8 mouse cellular contexts compared by ENCODE assay signal in the genomic region with DNA sequence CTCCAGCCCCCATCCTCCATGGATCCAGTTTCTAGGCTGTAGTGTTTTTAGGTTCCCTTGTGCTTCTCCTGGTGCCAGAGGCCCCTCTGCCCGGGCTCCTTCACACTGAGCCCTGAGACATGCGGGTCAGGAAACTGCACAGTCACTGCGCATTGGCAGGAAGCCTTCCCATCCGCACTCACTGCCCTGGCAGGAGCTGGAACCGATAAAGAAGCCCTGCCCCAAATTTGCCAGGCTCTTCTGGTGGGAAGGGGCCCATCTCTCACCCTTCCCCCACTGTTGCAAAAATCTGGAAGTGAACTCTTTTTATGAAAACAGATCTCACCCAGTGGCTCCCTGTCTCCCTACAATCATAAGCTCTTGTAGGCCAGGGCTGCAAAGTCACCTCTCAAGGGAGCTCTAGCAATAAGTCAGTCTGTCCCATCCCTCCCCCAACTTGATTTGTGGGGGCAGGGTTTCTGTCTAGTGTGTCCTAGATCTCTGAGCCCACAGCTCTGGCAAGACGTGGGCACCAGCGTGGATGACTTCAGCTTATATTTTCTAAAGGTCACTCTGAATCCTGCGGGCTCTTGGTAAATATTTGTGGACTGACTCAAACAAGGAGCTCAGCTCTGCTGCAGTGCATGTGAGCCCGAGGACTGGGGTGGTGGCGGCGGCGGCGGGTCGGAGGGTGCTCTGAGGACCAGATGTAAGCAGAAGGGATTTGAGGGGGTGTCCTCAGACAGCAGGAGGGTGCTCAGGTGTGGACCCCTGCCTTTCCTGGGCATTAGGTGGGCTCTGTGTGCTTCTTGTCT. TPM values are rescaled to one million over a fixed set of nuclear protein-coding genes. Genes with fewer than 3 reads are reported as not detected.
DNase-seq lines count a peak whose midpoint lies in the region; ATAC-seq and TF ChIP-seq lines count a peak whose summit lies in the region.

No protein-coding gene starts in this region.

- H3K9me3 ChIP-seq in intestine, embryonic 16.5 days (ENCODE audit: control insufficient read depth, low read length): no peaks in the 10 kb centered on the region
- H3K9me3 ChIP-seq in liver, embryonic 14.5 days (ENCODE audit: control insufficient read depth, low read length): no peaks in the 10 kb centered on the region
- H3K9me3 ChIP-seq in neural tube, embryonic 12.5 days: no peaks in the 10 kb centered on the region

- WGBS in thymus, adult 2 months: 46% methylated on average over 14 of the region's 14 CpGs
- WGBS in intestine, embryonic 16.5 days: 39% methylated on average over 14 of the region's 14 CpGs
- WGBS in liver, embryonic 14.5 days (ENCODE audit: insufficient replicate concordance): 21% methylated on average over 14 of the region's 14 CpGs
- 59% methylated on average over 14 of the region's 14 CpGs for WGBS in neural tube, embryonic 12.5 days

- H3K4me1 ChIP-seq in thymus, adult 2 months (replicated peaks; ENCODE audit: control insufficient read depth, insufficient read depth, low read length): peaks cover 50% of the 10 kb centered on the region
- H3K4me1 ChIP-seq in intestine, embryonic 16.5 days (ENCODE audit: control insufficient read depth, insufficient read depth, low read length): peaks cover 70% of the 10 kb centered on the region
- peaks cover 65 to 73% of the 10 kb centered on the region in 2 experiments for H3K4me1 ChIP-seq in liver, embryonic 14.5 days (replicated peaks; ENCODE audit: control insufficient read depth in 2 of 2, insufficient read depth in 2 of 2, low read length in 1 of 2)
- peaks cover 63% of the 10 kb centered on the region for H3K4me1 ChIP-seq in neural tube, embryonic 12.5 days

- no peaks in the 10 kb centered on the region for H3K27me3 ChIP-seq in thymus, adult 2 months (ENCODE audit: control insufficient read depth, insufficient read depth, low read length)
- no peaks in the 10 kb centered on the region for H3K27me3 ChIP-seq in intestine, embryonic 16.5 days (replicated peaks; ENCODE audit: control insufficient read depth, insufficient read depth, low read length)
- no peaks in the 10 kb centered on the region for H3K27me3 ChIP-seq in liver, embryonic 14.5 days (ENCODE audit: control insufficient read depth, insufficient read depth, low read length)
- H3K27me3 ChIP-seq in neural tube, embryonic 12.5 days (replicated peaks): no peaks in the 10 kb centered on the region

- peak; percentile 50 for DNase-seq in thymus, adult 2 months
- no peak for DNase-seq in thymus, adult 18-20 months
- DNase-seq in cerebellum, adult 8-10 months: peak; percentile 72
- DNase-seq in gastrocnemius, postnatal 25 days: peak; percentile 81
- DNase-seq in liver, embryonic 14.5 days (ENCODE audit: low read depth in 3 of 3, low spot score in 3 of 3): peak; percentile 77 to 83 (median 80)
- DNase-seq in B cell, adult 2 months: no peak

- H3K4me2 ChIP-seq in intestine, embryonic 16.5 days (ENCODE audit: low read depth, low read length): peak overlapping the region; percentile 51
- H3K4me2 ChIP-seq in liver, embryonic 14.5 days (ENCODE audit: low read depth): peak overlapping the region; percentile 85
- peak overlapping the region; percentile 68 for H3K4me2 ChIP-seq in neural tube, embryonic 12.5 days (replicated peaks)

- TF ChIP-seq POLR2A in thymus, adult 2 months (IDR thresholded peaks at IDR 0.05; ENCODE audit: control insufficient read depth, extremely low read depth, insufficient read depth, low read length, poor library complexity): no peak

- peak; percentile 60 for TF ChIP-seq EP300 in liver, embryonic 14.5 days (IDR thresholded peaks at IDR 0.05; ENCODE audit: low read depth)

- H3K4me3 ChIP-seq in thymus, adult 2 months (ENCODE audit: control insufficient read depth, insufficient read depth, low read length): no peak overlapping the region
- peak overlapping the region; percentile 11 for H3K4me3 ChIP-seq in intestine, embryonic 16.5 days (ENCODE audit: low read length)
- H3K4me3 ChIP-seq in liver, embryonic 14.5 days (ENCODE audit: insufficient read depth in 1 of 2, low read depth in 2 of 2, low read length in 2 of 2): peak overlapping the region in 1 of 2 experiments; percentile 44; a peak in 2 of 4 replicates
- no peak overlapping the region for H3K4me3 ChIP-seq in neural tube, embryonic 12.5 days

- peaks cover 15% of the 10 kb centered on the region for H3K36me3 ChIP-seq in thymus, adult 2 months (ENCODE audit: control insufficient read depth, insufficient read depth, low read length)
- H3K36me3 ChIP-seq in intestine, embryonic 16.5 days (ENCODE audit: control insufficient read depth, insufficient read depth, low read length): no peaks in the 10 kb centered on the region
- H3K36me3 ChIP-seq in liver, embryonic 14.5 days (replicated peaks; ENCODE audit: control insufficient read depth, insufficient read depth, low read depth): no peaks in the 10 kb centered on the region
- H3K36me3 ChIP-seq in neural tube, embryonic 12.5 days: peaks cover 13% of the 10 kb centered on the region

- peak overlapping the region; percentile 75 for H3K9ac ChIP-seq in intestine, embryonic 16.5 days (ENCODE audit: low read depth, low read length)
- H3K9ac ChIP-seq in liver, embryonic 14.5 days (replicated peaks): peak overlapping the region; percentile 87
- H3K9ac ChIP-seq in neural tube, embryonic 12.5 days: peak overlapping the region; percentile 52

- no peak for TF ChIP-seq CTCF in thymus, adult 2 months (IDR thresholded peaks at IDR 0.05; ENCODE audit: borderline replicate concordance, control insufficient read depth, extremely low read depth, insufficient read depth, low read length, poor library complexity)
- TF ChIP-seq CTCF in liver, embryonic 14.5 days (IDR thresholded peaks at IDR 0.05; ENCODE audit: low read depth): no peak

- peak overlapping the region; percentile 99; the same call in 1 of the 2 replicates for H3K27ac ChIP-seq in thymus, adult 2 months (ENCODE audit: control insufficient read depth, insufficient read depth, low read length)
- H3K27ac ChIP-seq in intestine, embryonic 16.5 days (ENCODE audit: low read length): peak overlapping the region; percentile 99
- H3K27ac ChIP-seq in liver, embryonic 14.5 days: peak overlapping the region; percentile 99
- H3K27ac ChIP-seq in neural tube, embryonic 12.5 days: peak overlapping the region; percentile 94; the same call in 1 of the 2 replicates

- no peak for ATAC-seq in intestine, embryonic 16.5 days
- ATAC-seq in liver, embryonic 14.5 days (ENCODE audit: insufficient read depth): peak; percentile 56
- no peak for ATAC-seq in neural tube, embryonic 12.5 days (ENCODE audit: low FRiP score, low read depth)

RNA-seq across cellular contexts. Expression of gene Frmd8, which starts 26.8 kb away (rescaled TPM):
- 121 and 129 TPM in 2 replicates for polyA plus RNA-seq in thymus, adult 2 months (2012; rRNA removed)
- 1 to 10 TPM; 3.7 to 6.4 TPM for total RNA-seq in gastrocnemius, postnatal 25 days (2021)
- 31.1 and 31.7 TPM in 2 replicates for polyA plus RNA-seq in intestine, embryonic 16.5 days (2015; fragmentation: Nextera tagmentation; extraction: Ambion mirVana)
- 5.9 and 6.7 TPM in 2 replicates for polyA plus RNA-seq in liver, embryonic 14.5 days (2012; rRNA removed)
- polyA plus RNA-seq in liver, embryonic 14.5 days (2014; fragmentation: Nextera tagmentation; extraction: Ambion mirVana): 6.6 and 8.4 TPM in 2 replicates
- polyA plus RNA-seq in neural tube, embryonic 12.5 days (2016; fragmentation: Nextera tagmentation; extraction: Ambion mirVana): 27.0 and 33.0 TPM in 2 replicates

RNA-seq across cellular contexts. Expression of gene Slc25a45, which starts 29.4 kb away (rescaled TPM):
- 57.5 and 57.9 TPM in 2 replicates for polyA plus RNA-seq in thymus, adult 2 months (2012; rRNA removed)
- total RNA-seq in gastrocnemius, postnatal 25 days (2021): 1 to 10 TPM in 1 of 2 experiments, under 1 TPM in 1; 0.59 to 1.3 TPM
- polyA plus RNA-seq in intestine, embryonic 16.5 days (2015; fragmentation: Nextera tagmentation; extraction: Ambion mirVana): 3.4 and 4.1 TPM in 2 replicates
- 5.3 and 5.8 TPM in 2 replicates for polyA plus RNA-seq in liver, embryonic 14.5 days (2012; rRNA removed)
- polyA plus RNA-seq in liver, embryonic 14.5 days (2014; fragmentation: Nextera tagmentation; extraction: Ambion mirVana): 3.2 and 4.6 TPM in 2 replicates
- polyA plus RNA-seq in neural tube, embryonic 12.5 days (2016; fragmentation: Nextera tagmentation; extraction: Ambion mirVana): 1.7 and 2.5 TPM in 2 replicates

RNA-seq across cellular contexts. Expression of gene Tigd3, which starts 45.7 kb away (rescaled TPM):
- 4.0 and 4.7 TPM in 2 replicates for polyA plus RNA-seq in thymus, adult 2 months (2012; rRNA removed)
- total RNA-seq in gastrocnemius, postnatal 25 days (2021): under 1 TPM; 0.15 to 0.35 TPM
- polyA plus RNA-seq in intestine, embryonic 16.5 days (2015; fragmentation: Nextera tagmentation; extraction: Ambion mirVana): 1.5 and 1.7 TPM in 2 replicates
- 2.2 and 2.4 TPM in 2 replicates for polyA plus RNA-seq in liver, embryonic 14.5 days (2012; rRNA removed)
- polyA plus RNA-seq in liver, embryonic 14.5 days (2014; fragmentation: Nextera tagmentation; extraction: Ambion mirVana): 1.1 TPM in 2 replicates
- polyA plus RNA-seq in neural tube, embryonic 12.5 days (2016; fragmentation: Nextera tagmentation; extraction: Ambion mirVana): 10.5 and 11.8 TPM in 2 replicates

Comparison
In these comparisons a context has a peak if more than half of its experiments do, and no peak if none do; other contexts are left out.
1. DNase-seq: peak in thymus, adult 2 months (single experiment), cerebellum, adult 8-10 months (single experiment), gastrocnemius, postnatal 25 days (single experiment) and liver, embryonic 14.5 days (3 of 3); none in thymus, adult 18-20 months (0 of 2) and B cell, adult 2 months (0 of 2).
2. Peak in every context shown above with its lines, with median percentiles within 50 percentile points of each other: H3K27ac ChIP-seq, H3K4me2 ChIP-seq and H3K9ac ChIP-seq.